Mouse (Mus musculus) heart, embryonic 12.5 days (tissue): ENCODE results near the gene AW822073. TPM values are rescaled to one million over a fixed set of nuclear protein-coding genes. Genes with fewer than 3 reads are reported as not detected.

Experiments used
- ATAC-seq: fragments of 200-750 bp; cut with Nextera tagmentation; 2 replicates; pipeline ENCODE4 v1.8.0; 2017; ENCODE audit warnings: moderate TSS enrichment, moderate library complexity; ENCODE audit not compliant: insufficient number of reproducible peaks, low FRiP score
- H3K27ac ChIP-seq: fragments of 300-500 bp; sonication (generic); 2 replicates; pipeline ENCODE4 v1.5.1; 2016; ENCODE audit warnings: mild to moderate bottlenecking, moderate library complexity; ENCODE audit not compliant: poor library complexity, severe bottlenecking
- H3K27me3 ChIP-seq: fragments of 300-500 bp; sonication (generic); replicated peaks from 2 replicates; pipeline ENCODE4 v1.6.1; 2016; ENCODE audit warnings: mild to moderate bottlenecking, moderate library complexity
- H3K36me3 ChIP-seq: fragments of 300-500 bp; sonication (generic); 2 replicates; pipeline ENCODE4 v1.6.1; 2016; ENCODE audit warnings: mild to moderate bottlenecking, moderate library complexity
- H3K4me1 ChIP-seq: fragments of 300-500 bp; sonication (generic); replicated peaks from 2 replicates; pipeline ENCODE4 v1.6.1; 2016; ENCODE audit warnings: mild to moderate bottlenecking
- H3K4me2 ChIP-seq: fragments of 300-500 bp; sonication (generic); 2 replicates; pipeline ENCODE4 v1.6.1; 2016; ENCODE audit warnings: mild to moderate bottlenecking, moderate library complexity
- H3K4me3 ChIP-seq: fragments of 300-500 bp; sonication (generic); 2 replicates; pipeline ENCODE4 v1.5.1; 2016; ENCODE audit warnings: mild to moderate bottlenecking
- H3K9ac ChIP-seq: fragments of 300-500 bp; sonication (generic); 2 replicates; pipeline ENCODE4 v1.6.1; 2016; ENCODE audit warnings: mild to moderate bottlenecking, moderate library complexity
- H3K9me3 ChIP-seq: fragments of 300-500 bp; sonication (generic); replicated peaks from 2 replicates; pipeline ENCODE4 v1.6.1; 2016; ENCODE audit warnings: mild to moderate bottlenecking, moderate library complexity
- WGBS: fragments of 180-500 bp; shearing (Covaris S2); methylation state at CpG from one replicate; pipeline ENCODE4 v1.1.7; 2016; 5-methylcytosine and 5-hydroxymethylcytosine counted together
- polyA plus RNA-seq: library from polyadenylated mRNA; unstranded; fragments of >200 nt; fragmentation: Nextera tagmentation; extraction: Ambion mirVana; gene quantifications from 2 replicates; pipeline ENCODE4 v1.2.1, GENCODE M21; 2016

AW822073 gene
- polyA plus RNA-seq, 1 experiment from 2014 or later = not detected

DNA sequence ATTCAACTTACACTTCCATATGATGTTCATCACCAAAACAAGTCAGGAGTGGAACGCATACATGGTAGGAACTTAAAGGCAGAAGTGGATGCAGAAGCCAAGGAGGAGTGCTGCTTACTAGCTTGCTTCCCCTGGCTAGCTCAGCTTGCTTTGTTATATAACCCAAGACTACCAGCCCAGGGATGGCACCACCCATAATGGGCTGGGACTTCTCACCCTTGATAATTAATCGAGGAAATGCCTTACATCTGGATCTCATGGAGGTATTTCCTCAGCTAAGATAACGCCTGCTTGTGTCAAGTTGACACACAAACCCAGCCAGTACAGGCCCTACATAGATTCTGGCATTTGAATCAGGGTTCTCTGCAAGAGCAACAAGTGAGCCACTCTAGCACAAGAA, 7.4 kb downstream of the AW822073 start:
- no peak for ATAC-seq
- H3K9ac ChIP-seq = no peak overlapping the region

DNA sequence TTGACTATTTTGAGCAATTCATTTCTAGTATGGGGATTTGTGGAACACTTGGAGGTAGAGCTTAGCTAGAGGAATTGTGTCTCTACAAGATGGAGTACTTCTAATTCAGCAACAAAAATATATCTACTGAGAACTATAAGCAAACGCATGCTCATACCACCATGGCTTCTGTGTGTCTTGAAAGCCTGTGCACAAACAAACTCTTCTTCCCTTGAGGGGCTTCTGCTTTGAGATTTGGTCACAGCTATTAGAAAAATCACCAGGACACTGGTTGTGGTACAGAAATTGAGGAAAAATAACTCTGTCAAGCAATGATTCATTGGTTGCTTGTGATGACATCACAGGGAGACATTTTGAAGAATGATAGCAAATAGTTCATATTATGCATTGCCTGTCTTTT, 9.4 kb downstream of the AW822073 start:
- no peaks in the 10 kb centered on the region for H3K36me3 ChIP-seq
- no peak overlapping the region for H3K4me3 ChIP-seq
- WGBS = 69% methylated on average over 1 of the region's 1 CpGs
- H3K9ac ChIP-seq = no peak overlapping the region
- H3K27ac ChIP-seq = no peak overlapping the region
- no peak for ATAC-seq
- H3K27me3 ChIP-seq = no peaks in the 10 kb centered on the region
- no peak overlapping the region for H3K4me2 ChIP-seq
- H3K9me3 ChIP-seq = peaks cover 7% of the 10 kb centered on the region; the same call in 1 of the 2 replicates
- H3K4me1 ChIP-seq = no peaks in the 10 kb centered on the region

More for the DNA sequence above, 7.4 kb downstream of the AW822073 start:
- no peaks in the 10 kb centered on the region for H3K27me3 ChIP-seq
- no peak overlapping the region for H3K4me2 ChIP-seq
- H3K9me3 ChIP-seq = peaks cover 7% of the 10 kb centered on the region
- no peaks in the 10 kb centered on the region for H3K4me1 ChIP-seq
- H3K4me3 ChIP-seq = no peak overlapping the region
- WGBS = 71% methylated on average over 3 of the region's 3 CpGs
- no peak overlapping the region for H3K27ac ChIP-seq
- no peaks in the 10 kb centered on the region for H3K36me3 ChIP-seq

DNA sequence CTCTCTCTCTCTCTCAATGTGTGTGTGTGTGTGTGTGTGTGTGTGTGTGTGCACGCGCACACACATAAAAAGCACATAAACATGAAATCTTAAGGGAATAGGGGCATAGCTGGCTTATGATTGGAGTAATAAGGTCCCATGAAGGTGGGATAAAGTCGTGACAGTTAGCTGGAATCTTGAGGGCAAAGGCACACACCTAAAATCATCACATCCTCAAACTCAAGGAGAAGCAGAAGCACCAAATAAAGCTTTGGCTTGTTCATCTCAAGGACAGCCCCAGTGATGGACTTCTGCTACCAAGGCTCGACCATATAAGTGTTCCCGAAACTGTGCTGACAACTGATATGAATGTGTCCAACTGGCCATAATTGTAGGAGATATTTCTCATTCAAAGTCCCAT, 9.8 kb downstream of the AW822073 start:
- H3K36me3 ChIP-seq = no peaks in the 10 kb centered on the region
- no peaks in the 10 kb centered on the region for H3K4me1 ChIP-seq
- ATAC-seq = no peak
- H3K27ac ChIP-seq = no peak overlapping the region
- no peak overlapping the region for H3K4me2 ChIP-seq
- H3K9ac ChIP-seq = no peak overlapping the region
- H3K4me3 ChIP-seq = no peak overlapping the region
- 70% methylated on average over 5 of the region's 5 CpGs for WGBS
- H3K27me3 ChIP-seq = no peaks in the 10 kb centered on the region
- peaks cover 7% of the 10 kb centered on the region; the same call in 1 of the 2 replicates for H3K9me3 ChIP-seq

GRCm38 (mm10) chr10:58214497-58214896, 10.2 kb downstream of the AW822073 start:
- no peak overlapping the region for H3K4me2 ChIP-seq
- no peaks in the 10 kb centered on the region for H3K27me3 ChIP-seq
- peaks cover 6% of the 10 kb centered on the region; the same call in 1 of the 2 replicates for H3K9me3 ChIP-seq
- H3K27ac ChIP-seq = no peak overlapping the region
- no peaks in the 10 kb centered on the region for H3K4me1 ChIP-seq
- no peak overlapping the region for H3K4me3 ChIP-seq
- ATAC-seq = no peak
- H3K36me3 ChIP-seq = no peaks in the 10 kb centered on the region
- no peak overlapping the region for H3K9ac ChIP-seq

DNA sequence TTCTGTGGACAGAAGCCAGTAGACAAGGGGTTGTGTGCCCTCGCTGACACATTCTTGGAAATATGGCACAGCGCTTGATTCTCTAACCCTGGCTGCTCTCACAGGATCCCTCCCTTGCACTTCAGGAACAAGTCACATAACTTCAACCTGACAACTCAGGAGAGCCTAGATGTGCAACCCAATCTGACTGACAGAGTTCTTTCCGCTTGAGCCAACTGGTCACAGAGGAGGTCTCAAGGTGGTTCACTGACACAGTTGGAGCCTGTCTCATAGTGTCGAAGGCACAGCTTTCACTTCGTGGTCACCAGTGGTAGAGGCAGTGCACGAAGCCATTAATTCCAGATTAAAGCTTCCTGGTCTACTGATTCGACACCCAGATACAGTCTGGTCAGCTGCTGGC, 12.5 kb downstream of the AW822073 start:
- ATAC-seq = no peak
- Histone ChIP-seq H3K27me3 (no peaks in the 10 kb centered on the region), H3K4me2 (no peak overlapping the region), H3K9ac (no peak overlapping the region), H3K4me3 (no peak overlapping the region), H3K27ac (no peak overlapping the region), H3K36me3 (no peaks in the 10 kb centered on the region), H3K4me1 (no peaks in the 10 kb centered on the region), H3K9me3 (peaks cover 4% of the 10 kb centered on the region)
- WGBS = 64% methylated on average over 7 of the region's 7 CpGs

- 77% methylated on average over 2 of the region's 2 CpGs for WGBS
- Histone ChIP-seq H3K36me3 (no peaks in the 10 kb centered on the region), H3K9ac (no peak overlapping the region), H3K4me2 (no peak overlapping the region), H3K27me3 (no peaks in the 10 kb centered on the region), H3K27ac (no peak overlapping the region), H3K9me3 (peaks cover 11% of the 10 kb centered on the region), H3K4me3 (no peak overlapping the region), H3K4me1 (no peaks in the 10 kb centered on the region)
- ATAC-seq = no peak
Observed at GRCm38 (mm10) chr10:58211213-58211612, 13.5 kb downstream of the AW822073 start.

GRCm38 (mm10) chr10:58210514-58210913, 14.2 kb downstream of the AW822073 start:
- H3K27ac ChIP-seq = no peak overlapping the region
- H3K4me3 ChIP-seq = no peak overlapping the region
- ATAC-seq = no peak
- 54% methylated on average over 1 of the region's 1 CpGs for WGBS
- no peaks in the 10 kb centered on the region for H3K27me3 ChIP-seq
- no peaks in the 10 kb centered on the region for H3K4me1 ChIP-seq
- no peak overlapping the region for H3K9ac ChIP-seq
- H3K4me2 ChIP-seq = no peak overlapping the region
- H3K9me3 ChIP-seq = peaks cover 16% of the 10 kb centered on the region
- no peaks in the 10 kb centered on the region for H3K36me3 ChIP-seq

DNA sequence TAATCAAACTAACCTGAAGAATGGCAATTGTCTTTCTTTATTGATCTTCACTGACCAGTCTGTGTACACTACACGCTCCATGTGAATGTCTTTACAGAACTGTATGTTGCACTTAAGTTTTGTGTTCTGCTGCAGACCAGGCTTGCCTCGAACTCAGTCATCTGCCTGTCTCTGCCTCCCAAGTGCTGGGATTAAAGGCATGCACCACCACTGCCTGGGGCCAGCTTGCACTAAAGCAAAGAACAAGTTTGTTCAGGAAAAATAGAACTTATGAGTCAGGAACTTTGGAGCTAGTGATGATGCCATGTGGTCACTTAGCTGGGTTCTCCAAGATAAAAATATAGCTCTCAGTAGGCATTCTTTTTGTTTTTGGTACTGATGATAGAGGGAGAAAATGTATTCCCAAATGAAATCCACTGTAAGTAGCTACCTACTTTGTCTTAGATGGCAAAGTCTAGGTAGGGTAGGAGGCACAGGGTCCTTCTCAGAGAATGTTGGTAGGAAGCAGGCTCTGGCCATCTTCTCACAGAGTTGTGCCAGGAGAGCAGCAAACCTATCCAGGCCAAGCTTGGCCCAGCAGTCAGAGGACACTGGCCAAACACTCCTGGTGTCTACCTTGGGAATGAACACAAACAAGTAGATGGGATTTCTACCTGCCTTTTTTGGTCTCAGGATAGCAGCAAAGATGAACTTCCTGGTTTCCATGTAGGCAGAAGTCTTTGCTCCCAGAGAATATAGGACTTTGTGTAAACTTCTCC, 14.8 kb downstream of the AW822073 start:
- Histone ChIP-seq H3K27ac (no peak overlapping the region), H3K9me3 (peaks cover 16% of the 10 kb centered on the region), H3K9ac (no peak overlapping the region), H3K4me1 (no peaks in the 10 kb centered on the region), H3K36me3 (no peaks in the 10 kb centered on the region), H3K4me3 (no peak overlapping the region), H3K4me2 (no peak overlapping the region), H3K27me3 (no peaks in the 10 kb centered on the region)
- 58% methylated on average over 2 of the region's 2 CpGs for WGBS
- no peak for ATAC-seq

DNA sequence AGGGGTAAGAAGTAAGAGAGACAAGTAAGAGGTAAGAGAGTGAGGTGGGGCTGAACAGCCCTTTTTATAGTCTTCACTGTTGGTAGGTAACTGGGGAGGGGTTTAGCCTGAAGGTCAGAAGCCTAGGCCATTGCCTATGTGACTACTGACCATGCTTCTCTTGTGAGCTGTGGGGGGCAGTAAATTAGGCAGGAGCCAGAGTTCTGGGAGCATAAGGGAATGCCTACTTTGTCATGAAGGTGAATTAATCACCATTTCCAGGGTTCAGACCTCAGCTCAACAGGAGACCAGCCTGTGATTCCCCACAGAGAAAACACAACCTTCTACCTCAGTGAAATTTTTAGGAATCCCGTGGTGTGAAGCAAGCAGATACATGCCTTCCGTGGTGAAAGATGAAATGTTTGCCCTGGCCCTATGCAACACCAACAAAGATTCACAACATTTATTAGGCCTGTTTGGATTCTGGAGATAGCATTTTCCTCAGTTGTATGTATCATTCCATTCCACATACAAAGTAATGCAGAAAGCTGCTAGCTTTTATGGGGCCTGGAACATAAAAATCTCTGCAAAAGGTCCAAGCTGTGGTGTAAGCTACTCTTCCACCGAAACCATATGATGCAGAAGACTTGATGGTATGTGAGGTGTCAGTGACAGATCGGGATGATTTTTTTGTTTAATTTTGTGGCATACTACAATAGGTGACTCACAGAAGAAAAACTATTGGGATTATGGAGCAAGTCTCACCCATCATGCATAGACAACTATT, 17.9 kb downstream of the AW822073 start:
- no peak overlapping the region for H3K27ac ChIP-seq
- H3K36me3 ChIP-seq = no peaks in the 10 kb centered on the region
- no peak overlapping the region for H3K4me3 ChIP-seq
- H3K4me1 ChIP-seq = no peaks in the 10 kb centered on the region
- peaks cover 12% of the 10 kb centered on the region for H3K9me3 ChIP-seq
- 72% methylated on average over 4 of the region's 4 CpGs for WGBS
- no peak overlapping the region for H3K9ac ChIP-seq
- no peaks in the 10 kb centered on the region for H3K27me3 ChIP-seq
- no peak overlapping the region for H3K4me2 ChIP-seq
- no peak for ATAC-seq

DNA sequence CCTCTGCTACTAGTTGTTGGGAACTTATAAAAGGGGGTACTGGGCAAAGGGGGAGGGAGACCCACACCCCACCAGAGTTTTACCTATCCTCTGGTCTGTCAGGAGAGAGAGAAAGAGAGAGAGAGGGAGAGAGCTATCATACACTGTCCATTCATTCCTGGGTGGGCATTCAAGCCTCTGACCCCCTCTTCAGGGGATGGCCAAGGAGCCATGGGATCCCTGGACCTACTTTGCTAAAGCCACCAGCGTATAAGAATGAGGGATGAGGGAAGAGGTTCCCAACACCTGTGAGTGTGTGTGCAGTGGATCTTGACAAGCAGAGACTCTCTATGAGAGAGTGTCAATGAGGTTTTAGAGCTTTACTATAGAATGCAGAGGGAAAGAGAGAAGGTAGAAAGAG, 18.7 kb downstream of the AW822073 start:
- ATAC-seq = no peak
- Histone ChIP-seq H3K36me3 (no peaks in the 10 kb centered on the region), H3K4me1 (no peaks in the 10 kb centered on the region), H3K27ac (no peak overlapping the region), H3K9ac (no peak overlapping the region), H3K4me3 (no peak overlapping the region), H3K9me3 (peaks cover 12% of the 10 kb centered on the region), H3K4me2 (no peak overlapping the region), H3K27me3 (no peaks in the 10 kb centered on the region)
- 35% methylated on average over 1 of the region's 1 CpGs for WGBS
